Mouse (Mus musculus): Measurements from ENCODE around the gene Surf1.

Gene Surf1

DNA sequence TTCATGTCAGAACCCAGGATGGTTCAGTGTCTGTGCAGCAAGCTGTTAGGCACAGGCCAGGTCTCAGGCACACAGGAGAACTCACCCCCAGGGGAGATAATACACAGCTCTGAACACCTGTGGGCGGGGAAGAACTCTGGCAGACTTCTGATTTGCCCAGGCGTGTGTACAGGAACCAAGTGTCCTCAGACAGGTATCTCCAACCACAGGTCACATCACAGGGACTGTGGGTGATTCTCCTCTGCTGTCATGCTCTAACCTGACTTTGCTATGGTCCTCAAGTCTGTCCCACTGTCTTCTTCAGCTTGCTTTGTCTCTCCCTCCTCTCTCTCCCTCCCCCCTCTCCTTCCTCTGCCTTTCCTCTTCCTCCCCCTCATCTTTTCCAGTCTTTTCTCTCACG, 51.5 kb downstream of the Surf1 start, which contains the start of gene Abo:
Gene Abo, minus strand, starts transcription at position 101 of the 400 bp plus-strand sequence.
- POLR2A ChIA-PET, result interaction anchor here in 2 of 4 experiments (0.7 to 2.0 kb wide), 5 partner anchors 38 to 1177 kb away, joined by 3 to 5 read pairs (median 3); partner anchors contain the start of gene Surf6 (in 2 of the 2)
- CTCF ChIA-PET, result interaction anchor here in 2 of 4 experiments (0.7 to 1.4 kb wide), 3 partner anchors 17 to 470 kb away, joined by 4 to 9 read pairs (median 4); no protein-coding TSS in a partner anchor
